Mouse (Mus musculus) thymus, postnatal 25 days (tissue): Measurements from ENCODE around the gene Klhdc9.

Source experiments
- DNase-seq: peaks from one replicate; pipeline ENCODE4 v3.0.0; 2022

The Klhdc9 gene

GRCm38 (mm10) chr1:171360656-171361055 is at the start of gene Klhdc9:
TSS of gene Klhdc9 (minus strand) at chr1:171360798.
- peak; percentile 89 for DNase-seq

DNA sequence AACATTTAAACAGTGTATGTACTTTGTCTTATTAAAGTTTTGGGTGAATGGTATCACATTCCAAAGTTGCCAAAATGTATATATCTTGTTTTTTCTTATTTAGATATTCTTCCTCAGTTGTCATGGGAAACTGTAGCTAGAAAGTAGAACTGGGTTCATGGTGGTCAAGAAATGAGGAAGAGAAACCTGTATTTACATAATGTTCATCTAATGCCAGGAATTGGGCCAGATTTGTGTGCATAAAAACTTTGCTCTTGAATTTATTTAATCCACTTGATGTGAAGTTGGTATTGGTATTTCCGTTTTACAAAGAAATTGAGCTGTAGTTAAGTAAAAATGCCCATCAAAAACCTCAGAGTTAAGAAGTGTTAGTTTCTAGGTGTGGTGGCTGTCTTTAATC is 49.6 kb upstream of the Klhdc9 start:
- DNase-seq, result no peak

DNA sequence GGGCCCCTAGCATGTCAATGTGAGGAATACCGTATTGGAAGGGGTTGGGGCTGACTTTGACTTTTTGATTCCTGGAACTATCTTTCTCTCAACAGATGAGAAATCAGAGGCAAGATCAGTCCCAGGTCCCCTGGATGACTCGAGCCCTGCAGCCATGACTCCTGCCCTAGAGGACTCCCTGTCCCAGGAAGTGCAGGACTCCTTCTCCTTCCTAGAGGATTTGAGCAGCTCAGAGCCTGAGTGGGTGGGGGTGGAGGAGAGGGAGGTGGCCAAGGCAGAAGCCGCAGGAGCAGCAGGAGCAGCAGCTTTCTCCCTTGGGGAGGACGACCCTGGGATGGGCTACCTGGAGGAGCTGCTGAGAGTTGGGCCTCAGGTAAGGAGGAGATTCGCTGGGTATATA is 46.7 kb upstream of the Klhdc9 start:
- DNase-seq, result no peak

DNA sequence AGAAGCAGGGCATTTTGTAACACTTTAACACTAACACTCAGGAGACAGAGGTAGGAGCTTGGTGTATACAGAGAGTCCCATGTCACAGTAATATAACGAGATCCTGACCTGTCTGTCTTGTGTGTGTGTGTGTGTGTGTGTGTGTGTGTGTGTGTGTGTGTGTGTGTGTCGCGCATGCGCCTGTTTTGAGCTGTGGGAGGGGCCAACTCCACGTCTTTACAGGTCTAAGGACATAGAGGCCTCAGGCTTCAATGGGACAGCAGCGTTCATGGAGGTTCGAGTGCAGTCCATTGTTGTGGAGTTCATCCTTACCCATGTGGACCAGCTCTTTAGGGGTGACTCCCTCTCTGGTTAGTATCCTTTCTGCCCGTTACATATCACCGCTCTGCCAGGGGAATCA is 42.4 kb upstream of the Klhdc9 start:
- no peak for DNase-seq

GRCm38 (mm10) chr1:171401821-171402220 is 41.2 kb upstream of the Klhdc9 start:
- no peak for DNase-seq

DNA sequence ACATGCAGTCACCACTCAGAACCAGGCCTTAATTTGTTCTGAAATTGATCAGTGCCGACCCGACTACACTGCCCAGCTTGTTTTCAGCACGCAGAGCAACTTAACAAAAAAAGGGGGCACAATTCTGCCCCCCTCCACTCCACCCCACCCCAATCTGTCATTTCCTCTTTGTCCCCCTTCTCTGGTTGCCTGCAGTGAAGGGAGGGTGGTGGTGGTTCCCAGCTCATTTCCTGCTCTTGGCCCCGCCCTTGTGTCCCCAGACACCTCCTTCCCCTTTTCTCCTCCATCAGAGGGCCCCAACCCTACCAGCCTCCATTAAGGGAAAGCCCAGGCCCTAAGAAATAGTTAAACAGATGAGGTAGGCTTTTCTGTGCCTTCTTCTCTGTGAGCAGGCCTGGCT is 29.5 kb upstream of the Klhdc9 start:
- peak; percentile 80 for DNase-seq

GRCm38 (mm10) chr1:171388376-171389102 is 27.9 kb upstream of the Klhdc9 start, which contains the start of gene Arhgap30:
TSS of gene Arhgap30 (plus strand) at chr1:171388954.
- peak; percentile 93 for DNase-seq

GRCm38 (mm10) chr1:171387099-171387498 is 26.5 kb upstream of the Klhdc9 start:
- peak; percentile 72 for DNase-seq

DNA sequence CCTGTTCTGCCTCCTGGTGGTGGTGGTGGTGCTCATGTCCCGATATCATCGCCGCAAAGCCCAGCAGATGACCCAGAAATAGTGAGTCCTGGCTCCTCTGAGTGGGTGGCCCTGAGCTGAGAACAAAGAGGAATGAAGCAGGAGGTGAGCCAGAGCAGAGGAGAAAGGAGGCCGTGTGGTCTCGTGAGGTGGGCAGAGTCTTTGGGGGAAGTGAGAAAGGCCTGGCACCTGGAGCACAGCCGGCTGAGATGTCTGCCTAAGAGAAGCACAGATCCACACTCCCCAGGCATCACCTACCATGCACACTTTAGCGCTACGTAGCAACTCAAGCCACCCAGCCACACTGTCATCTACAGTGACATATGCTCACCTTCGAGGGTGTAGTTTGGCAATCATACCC is 24.6 kb upstream of the Klhdc9 start:
- DNase-seq, result no peak

GRCm38 (mm10) chr1:171384361-171384760 is 23.8 kb upstream of the Klhdc9 start:
- no peak for DNase-seq

DNA sequence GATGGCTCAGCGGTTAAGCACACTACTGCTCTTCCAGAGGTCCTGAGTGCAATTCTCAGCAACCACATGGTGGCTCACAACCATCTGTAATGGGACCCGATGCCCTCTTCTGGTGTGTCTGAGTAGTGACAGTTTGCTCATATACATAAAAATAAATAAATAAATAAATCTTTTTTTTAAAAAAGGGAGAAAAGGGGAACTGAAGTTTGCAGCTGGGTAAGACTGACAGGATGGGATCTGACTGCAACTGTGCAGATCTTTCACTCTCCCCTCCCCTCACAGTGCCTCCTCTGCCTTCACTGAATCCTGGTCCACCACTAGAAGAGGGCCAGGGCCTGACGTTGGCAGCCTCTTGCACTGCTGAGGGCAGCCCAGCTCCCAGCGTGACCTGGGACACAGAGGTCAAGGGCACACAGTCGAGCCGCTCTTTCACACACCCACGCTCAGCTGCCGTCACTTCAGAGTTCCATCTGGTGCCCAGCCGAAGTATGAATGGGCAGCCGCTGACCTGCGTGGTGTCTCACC is 21.6 kb upstream of the Klhdc9 start:
- no peak for DNase-seq

- peak; percentile 77 for DNase-seq
These were observed 19.5 kb upstream of the Klhdc9 start for GRCm38 (mm10) chr1:171379935-171380599.

- no peak for DNase-seq
These were observed 17.7 kb upstream of the Klhdc9 start for GRCm38 (mm10) chr1:171378298-171378697.

GRCm38 (mm10) chr1:171375646-171376097 is 15.1 kb upstream of the Klhdc9 start:
- no peak for DNase-seq

DNA sequence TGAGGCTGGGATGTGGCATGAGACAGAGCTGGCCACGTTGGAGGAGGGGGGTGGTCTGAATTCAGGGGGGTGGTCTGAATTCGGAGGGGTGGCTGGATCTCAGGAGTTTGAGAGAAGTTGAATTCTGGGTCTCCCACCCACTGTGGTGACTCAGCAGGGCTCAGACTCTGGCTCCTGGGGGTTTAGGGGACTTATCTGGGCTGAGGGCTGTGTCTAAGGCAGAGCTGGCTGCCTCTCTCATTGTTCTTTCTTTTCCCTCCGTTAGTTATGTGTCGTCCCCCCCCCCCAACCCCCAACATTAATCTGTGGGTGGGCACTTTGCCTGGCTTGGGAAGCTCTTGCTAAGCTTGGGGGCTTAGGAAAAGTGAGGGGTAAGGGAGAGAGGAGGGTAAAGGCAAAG is 13.3 kb upstream of the Klhdc9 start:
- DNase-seq, result no peak

DNA sequence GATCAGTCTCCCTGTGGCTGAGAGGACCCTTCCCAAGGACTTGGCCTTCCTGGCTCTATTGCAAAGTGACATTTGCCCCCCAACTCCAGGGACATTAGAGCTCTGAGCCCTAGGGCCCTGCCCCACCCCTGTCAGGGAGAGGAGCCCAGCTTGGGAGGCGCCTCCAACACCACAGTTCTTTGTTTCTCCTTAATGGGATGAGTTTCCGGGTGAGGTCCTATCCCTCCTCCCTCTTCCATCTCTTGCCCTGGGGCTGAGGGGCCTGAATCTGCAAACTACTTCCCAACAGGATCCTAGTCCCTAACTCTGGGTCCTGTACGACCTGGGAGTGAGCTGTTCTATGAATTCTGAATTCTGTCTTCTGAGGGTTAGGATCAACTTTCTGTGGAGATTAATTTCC is 12.3 kb upstream of the Klhdc9 start:
- no peak for DNase-seq

GRCm38 (mm10) chr1:171369845-171370556 is 9.4 kb upstream of the Klhdc9 start, which contains the start of gene Nectin4:
TSS of gene Nectin4 (plus strand) at chr1:171370099.
- no peak for DNase-seq

DNA sequence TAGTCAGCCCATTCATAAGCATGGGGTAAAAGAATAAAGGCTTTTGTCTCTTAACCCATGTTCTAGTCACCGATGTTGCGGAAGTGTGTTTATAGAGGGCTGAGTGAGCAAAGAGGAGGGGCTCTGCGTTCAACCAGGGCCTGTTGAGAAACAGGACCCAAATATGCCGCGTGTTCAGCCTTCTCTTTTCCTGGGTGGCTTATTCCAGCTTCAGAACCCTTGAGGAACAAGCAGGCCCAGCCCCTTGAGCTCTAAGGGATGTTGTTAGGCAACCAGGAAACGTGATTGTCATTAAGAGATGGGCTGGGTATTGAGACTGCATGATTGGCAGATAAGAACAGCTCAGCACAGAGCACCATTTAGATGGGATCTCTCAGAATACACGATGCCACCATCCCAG is 5.3 kb upstream of the Klhdc9 start:
- DNase-seq, result no peak

DNA sequence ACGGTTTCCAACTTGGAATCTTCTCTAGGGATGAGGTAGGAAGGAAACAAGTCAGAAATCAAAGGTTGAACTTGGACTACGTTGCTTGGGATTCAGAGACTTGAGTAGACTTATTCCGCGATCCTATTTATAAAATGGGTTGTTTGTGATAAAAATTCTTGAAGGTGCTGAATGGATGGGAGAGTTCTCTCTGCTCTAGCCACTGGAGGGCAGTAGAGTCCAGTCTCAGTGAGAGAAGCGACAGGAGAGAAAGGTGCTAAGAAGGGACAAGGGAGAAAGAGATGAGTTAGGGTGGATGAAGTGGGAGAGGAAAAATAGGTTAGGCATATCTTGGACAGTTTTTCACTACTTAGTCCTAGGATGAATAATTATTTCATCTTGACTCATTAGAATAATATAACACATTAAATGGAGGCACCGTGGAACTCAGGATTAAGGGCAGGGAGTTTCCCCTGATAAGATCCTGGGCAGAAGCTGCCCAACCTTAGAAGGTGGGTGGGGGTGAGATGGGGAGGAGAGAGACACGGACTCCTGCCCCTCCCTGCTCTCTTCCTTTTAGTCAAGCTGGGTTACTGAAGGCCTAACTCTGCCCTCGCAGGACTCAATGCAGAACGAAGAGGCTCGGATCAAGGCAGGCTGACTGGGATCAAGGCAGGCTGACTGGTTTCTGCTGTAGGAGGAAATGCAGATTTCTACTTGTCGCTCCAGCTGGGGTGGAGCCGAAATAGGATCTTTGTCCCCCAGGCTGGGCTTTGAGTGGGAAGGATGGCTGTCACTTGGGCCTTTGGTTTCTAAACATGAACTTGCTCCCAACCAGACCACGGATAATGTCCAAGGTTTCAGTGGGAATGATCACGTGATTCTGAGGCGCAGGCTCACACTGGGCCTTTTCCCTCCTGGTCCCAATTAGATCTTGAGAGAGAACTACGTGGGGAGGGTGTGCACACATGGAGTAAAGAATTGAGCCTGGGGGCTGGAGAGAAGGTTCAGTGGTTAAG is 807 bp upstream of the Klhdc9 start:
- peak; percentile 78 for DNase-seq

DNA sequence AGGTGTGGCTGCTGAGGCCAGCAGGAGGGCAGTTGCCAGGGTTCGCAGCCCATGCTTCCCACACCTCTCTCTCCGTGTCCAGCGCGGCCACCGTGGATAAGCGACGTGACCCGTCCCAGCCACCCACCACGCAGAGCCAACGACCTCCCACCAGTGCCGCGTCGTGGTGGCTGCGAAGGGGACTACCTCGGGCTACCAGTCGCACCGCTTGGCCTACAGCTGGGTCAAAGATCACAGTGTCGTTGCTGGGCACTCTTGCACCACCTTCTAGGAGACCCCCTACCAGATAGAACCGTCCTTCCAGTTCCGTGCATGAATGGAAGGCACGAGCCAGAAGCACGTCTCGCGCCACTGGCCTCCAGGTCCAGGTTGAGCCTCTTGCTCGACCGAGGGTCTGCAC is 345 bp downstream of the Klhdc9 start:
- no peak for DNase-seq

GRCm38 (mm10) chr1:171358421-171358820 is 2.2 kb downstream of the Klhdc9 start:
- peak; percentile 50 for DNase-seq

- DNase-seq, result no peak
These were observed 3.8 kb downstream of the Klhdc9 start for GRCm38 (mm10) chr1:171356814-171357213.
